Mouse (Mus musculus): ENCODE measurements around the gene Ldha. TPM values are rescaled to one million over a fixed set of nuclear protein-coding genes. Genes with fewer than 3 reads are reported as not detected.

The Ldha gene
- total and polyA plus RNA-seq, 3 experiments = 674 to 741 (median 738) TPM

- peak; percentile 27; the same call in 1 of the 2 replicates for TF ChIP-seq CTCF (IDR thresholded peaks at IDR 0.05)
- TF ChIP-seq POLR2A (IDR thresholded peaks at IDR 0.05; ENCODE audit: insufficient read depth, low read depth, low read length) = no peak
- no peak for TF ChIP-seq EP300 (IDR thresholded peaks at IDR 0.05; ENCODE audit: insufficient read depth, low read depth, low read length)
- H3K79me2 ChIP-seq (replicated peaks; ENCODE audit: control insufficient read depth, insufficient read depth, low read length) = no peaks in the 10 kb centered on the region
- WGBS = 62% methylated on average over 7 of the region's 7 CpGs
- H3K4me1 ChIP-seq (ENCODE audit: control insufficient read depth, insufficient read depth, low read length) = no peaks in the 10 kb centered on the region
- intact Hi-C loops (cut with DNase I) = no loop called here
- H3K4me3 ChIP-seq = no peak overlapping the region
- no peaks in the 10 kb centered on the region; the same call in 1 of the 2 replicates for H3K36me3 ChIP-seq (ENCODE audit: control insufficient read depth, insufficient read depth, low read length)
- no peak for DNase-seq
- H3K27ac ChIP-seq = no peak overlapping the region
- H3K27me3 ChIP-seq (ENCODE audit: control insufficient read depth, insufficient read depth, low read length) = no peaks in the 10 kb centered on the region
- no peak overlapping the region for H3K9ac ChIP-seq (ENCODE audit: low read depth, low read length)
These were observed 14.7 kb downstream of the Ldha start for GRCm38 (mm10) chr7:46855866-46856560.

GRCm38 (mm10) chr7:46857436-46857835, 16.2 kb downstream of the Ldha start:
- Histone ChIP-seq H3K36me3 (ENCODE audit: control insufficient read depth, insufficient read depth, low read length) (no peaks in the 10 kb centered on the region; the same call in 1 of the 2 replicates), H3K9ac (ENCODE audit: low read depth, low read length) (no peak overlapping the region), H3K4me1 (ENCODE audit: control insufficient read depth, insufficient read depth, low read length) (no peaks in the 10 kb centered on the region), H3K4me3 (no peak overlapping the region), H3K27me3 (ENCODE audit: control insufficient read depth, insufficient read depth, low read length) (no peaks in the 10 kb centered on the region), H3K27ac (no peak overlapping the region), H3K79me2 (replicated peaks; ENCODE audit: control insufficient read depth, insufficient read depth, low read length) (no peaks in the 10 kb centered on the region)
- WGBS = 78% methylated on average over 9 of the region's 9 CpGs
- TF ChIP-seq EP300 (IDR thresholded peaks at IDR 0.05; ENCODE audit: insufficient read depth, low read depth, low read length) (no peak), POLR2A (IDR thresholded peaks at IDR 0.05; ENCODE audit: insufficient read depth, low read depth, low read length) (no peak), CTCF (IDR thresholded peaks at IDR 0.05) (no peak)
- DNase-seq = no peak
- intact Hi-C loops (cut with DNase I) = no loop called here

GRCm38 (mm10) chr7:46859031-46859430, 17.8 kb downstream of the Ldha start:
- intact Hi-C loops (cut with DNase I) = no loop called here
- no peaks in the 10 kb centered on the region for H3K36me3 ChIP-seq (ENCODE audit: control insufficient read depth, insufficient read depth, low read length)
- DNase-seq = no peak
- no peaks in the 10 kb centered on the region for H3K79me2 ChIP-seq (replicated peaks; ENCODE audit: control insufficient read depth, insufficient read depth, low read length)
- no peak for TF ChIP-seq CTCF (IDR thresholded peaks at IDR 0.05)
- TF ChIP-seq EP300 (IDR thresholded peaks at IDR 0.05; ENCODE audit: insufficient read depth, low read depth, low read length) = no peak
- TF ChIP-seq POLR2A (IDR thresholded peaks at IDR 0.05; ENCODE audit: insufficient read depth, low read depth, low read length) = no peak
- H3K4me1 ChIP-seq (ENCODE audit: control insufficient read depth, insufficient read depth, low read length) = no peaks in the 10 kb centered on the region
- WGBS = 68% methylated on average over 6 of the region's 6 CpGs
- no peak overlapping the region for H3K4me3 ChIP-seq
- no peak overlapping the region for H3K9ac ChIP-seq (ENCODE audit: low read depth, low read length)
- no peaks in the 10 kb centered on the region for H3K27me3 ChIP-seq (ENCODE audit: control insufficient read depth, insufficient read depth, low read length)
- H3K27ac ChIP-seq = no peak overlapping the region

GRCm38 (mm10) chr7:46860996-46861395, 19.7 kb downstream of the Ldha start, which contains the start of gene Ldhc:
Gene Ldhc, plus strand, starts transcription at chr7:46861203.
- intact Hi-C loops (cut with DNase I) = no loop called here
- Histone ChIP-seq H3K4me1 (ENCODE audit: control insufficient read depth, insufficient read depth, low read length) (no peaks in the 10 kb centered on the region), H3K36me3 (ENCODE audit: control insufficient read depth, insufficient read depth, low read length) (no peaks in the 10 kb centered on the region), H3K27me3 (ENCODE audit: control insufficient read depth, insufficient read depth, low read length) (no peaks in the 10 kb centered on the region), H3K4me3 (no peak within 1 kb of the TSS), H3K79me2 (replicated peaks; ENCODE audit: control insufficient read depth, insufficient read depth, low read length) (no peaks in the 10 kb centered on the region), H3K9ac (ENCODE audit: low read depth, low read length) (no peak within 1 kb of the TSS), H3K27ac (no peak within 1 kb of the TSS)
- DNase-seq = no peak
- TF ChIP-seq POLR2A (IDR thresholded peaks at IDR 0.05; ENCODE audit: insufficient read depth, low read depth, low read length) (no peak), CTCF (IDR thresholded peaks at IDR 0.05) (no peak), EP300 (IDR thresholded peaks at IDR 0.05; ENCODE audit: insufficient read depth, low read depth, low read length) (no peak)
- 53% methylated on average over 10 of the region's 10 CpGs for WGBS

- 49% methylated on average over 4 of the region's 4 CpGs for WGBS
These were observed 30.7 kb downstream of the Ldha start for GRCm38 (mm10) chr7:46871988-46872387.

GRCm38 (mm10) chr7:46876841-46877240, 35.6 kb downstream of the Ldha start:
- TF ChIP-seq CTCF (IDR thresholded peaks at IDR 0.05) (no peak), EP300 (IDR thresholded peaks at IDR 0.05; ENCODE audit: insufficient read depth, low read depth, low read length) (no peak), POLR2A (IDR thresholded peaks at IDR 0.05; ENCODE audit: insufficient read depth, low read depth, low read length) (no peak)
- 63% methylated on average over 4 of the region's 4 CpGs for WGBS
- no peaks in the 10 kb centered on the region for H3K4me1 ChIP-seq (ENCODE audit: control insufficient read depth, insufficient read depth, low read length)

More at GRCm38 (mm10) chr7:46871988-46872387, 30.7 kb downstream of the Ldha start:
- DNase-seq = no peak
- no peak for TF ChIP-seq POLR2A (IDR thresholded peaks at IDR 0.05; ENCODE audit: insufficient read depth, low read depth, low read length)
- TF ChIP-seq CTCF (IDR thresholded peaks at IDR 0.05) = no peak
- no peak for TF ChIP-seq EP300 (IDR thresholded peaks at IDR 0.05; ENCODE audit: insufficient read depth, low read depth, low read length)
- H3K4me1 ChIP-seq (ENCODE audit: control insufficient read depth, insufficient read depth, low read length) = no peaks in the 10 kb centered on the region
- intact Hi-C loops (cut with DNase I) = no loop called here
- no peak overlapping the region for H3K27ac ChIP-seq
- no peaks in the 10 kb centered on the region for H3K27me3 ChIP-seq (ENCODE audit: control insufficient read depth, insufficient read depth, low read length)
- H3K79me2 ChIP-seq (replicated peaks; ENCODE audit: control insufficient read depth, insufficient read depth, low read length) = no peaks in the 10 kb centered on the region
- no peak overlapping the region for H3K9ac ChIP-seq (ENCODE audit: low read depth, low read length)
- H3K36me3 ChIP-seq (ENCODE audit: control insufficient read depth, insufficient read depth, low read length) = no peaks in the 10 kb centered on the region
- H3K4me3 ChIP-seq = no peak overlapping the region

More at GRCm38 (mm10) chr7:46876841-46877240, 35.6 kb downstream of the Ldha start:
- H3K4me3 ChIP-seq = no peak overlapping the region
- no peaks in the 10 kb centered on the region for H3K27me3 ChIP-seq (ENCODE audit: control insufficient read depth, insufficient read depth, low read length)
- no peaks in the 10 kb centered on the region for H3K79me2 ChIP-seq (replicated peaks; ENCODE audit: control insufficient read depth, insufficient read depth, low read length)
- intact Hi-C loops (cut with DNase I) = no loop called here
- no peaks in the 10 kb centered on the region for H3K36me3 ChIP-seq (ENCODE audit: control insufficient read depth, insufficient read depth, low read length)
- no peak overlapping the region for H3K9ac ChIP-seq (ENCODE audit: low read depth, low read length)
- DNase-seq = no peak
- H3K27ac ChIP-seq = no peak overlapping the region

All from heart, adult 2 months (tissue).